In genomic region chr15:80137945-80138791, GRCm38 (mm10) we compare ENCODE assay signal across 8 mouse cellular contexts. TPM values are rescaled to one million over a fixed set of nuclear protein-coding genes. Genes with fewer than 3 reads are reported as not detected.
DNase-seq lines count a peak whose midpoint lies in the region; ATAC-seq and TF ChIP-seq lines count a peak whose summit lies in the region.

No protein-coding gene starts in this region.

- peak; percentile 28 for DNase-seq in cerebellum, adult 11-12 months
- no peak for DNase-seq in cerebellum, adult 8-10 months
- peak; percentile 17 for DNase-seq in lung, embryonic 14.5 days
- DNase-seq in lung, adult 2 months = no peak
- peak; percentile 69 to 79 for DNase-seq in layer of hippocampus, adult 18-20 months (ENCODE audit: low spot score in 2 of 2)
- no peak for DNase-seq in urinary bladder, postnatal 10 days (ENCODE audit: low spot score)
- DNase-seq in testis, postnatal 14 days (ENCODE audit: low spot score) = no peak

- 56% methylated on average over 17 of the region's 17 CpGs for WGBS in lung, embryonic 14.5 days
- 49% methylated on average over 17 of the region's 17 CpGs for WGBS in lung, adult 2 months
- WGBS in neural tube, embryonic 13.5 days = 65% methylated on average over 17 of the region's 17 CpGs

- H3K9ac ChIP-seq in lung, embryonic 14.5 days = no peak overlapping the region; the same call in 1 of the 2 replicates
- H3K9ac ChIP-seq in neural tube, embryonic 13.5 days = no peak overlapping the region

- peak; percentile 23; the same call in 1 of the 2 replicates for TF ChIP-seq CTCF in lung, embryonic 14.5 days (IDR thresholded peaks at IDR 0.05; ENCODE audit: low read depth)
- no peak for TF ChIP-seq CTCF in lung, adult 2 months (IDR thresholded peaks at IDR 0.05; ENCODE audit: insufficient read depth, low read length)

- peaks cover 5% of the 10 kb centered on the region; the same call in 1 of the 2 replicates for H3K4me1 ChIP-seq in lung, embryonic 14.5 days (ENCODE audit: insufficient read depth)
- no peaks in the 10 kb centered on the region; the same call in 1 of the 2 replicates for H3K4me1 ChIP-seq in lung, adult 2 months (ENCODE audit: control insufficient read depth, insufficient read depth, low read length)
- peaks cover 37% of the 10 kb centered on the region for H3K4me1 ChIP-seq in neural tube, embryonic 13.5 days (replicated peaks)

- no peak for TF ChIP-seq POLR2A in lung, adult 2 months (IDR thresholded peaks at IDR 0.05; ENCODE audit: borderline replicate concordance, extremely low read depth, low read depth, low read length)

- peak overlapping the region; percentile 34; the same call in 1 of the 2 replicates for H3K27ac ChIP-seq in lung, embryonic 14.5 days (ENCODE audit: low read depth)
- H3K27ac ChIP-seq in neural tube, embryonic 13.5 days (replicated peaks) = peak overlapping the region; percentile 15; the same call in 1 of the 2 replicates

- H3K27me3 ChIP-seq in lung, embryonic 14.5 days (ENCODE audit: insufficient read depth, low read length) = no peaks in the 10 kb centered on the region
- no peaks in the 10 kb centered on the region for H3K27me3 ChIP-seq in neural tube, embryonic 13.5 days

- H3K4me2 ChIP-seq in lung, embryonic 14.5 days = no peak overlapping the region
- H3K4me2 ChIP-seq in neural tube, embryonic 13.5 days = no peak overlapping the region

- no peak overlapping the region for H3K4me3 ChIP-seq in lung, embryonic 14.5 days (ENCODE audit: low read depth, low read length)
- H3K4me3 ChIP-seq in lung, adult 2 months (replicated peaks; ENCODE audit: extremely low read depth, low read depth, low read length) = no peak overlapping the region
- H3K4me3 ChIP-seq in neural tube, embryonic 13.5 days = no peak overlapping the region

- no peak for ATAC-seq in lung, embryonic 14.5 days (ENCODE audit: insufficient read depth)
- no peak for ATAC-seq in neural tube, embryonic 13.5 days (ENCODE audit: low read depth)

- no peaks in the 10 kb centered on the region; the same call in 1 of the 2 replicates for H3K9me3 ChIP-seq in lung, embryonic 14.5 days (ENCODE audit: low read depth, low read length)
- 0 out of 2 replicates have a peak, but pooled peaks cover 5% of the 10 kb centered on the region for H3K9me3 ChIP-seq in neural tube, embryonic 13.5 days

- peaks cover 31% of the 10 kb centered on the region for H3K36me3 ChIP-seq in lung, embryonic 14.5 days (ENCODE audit: insufficient read depth)
- H3K36me3 ChIP-seq in neural tube, embryonic 13.5 days = peaks cover 35% of the 10 kb centered on the region

RNA-seq across cellular contexts. Expression of gene Tab1, which starts 5.2 kb away (rescaled TPM):
- polyA plus RNA-seq in lung, embryonic 14.5 days (2014; fragmentation: Nextera tagmentation; extraction: Ambion mirVana) = 32.5 and 34.2 TPM in 2 replicates
- polyA plus RNA-seq in lung, adult 2 months (2012; rRNA removed) = 19.1 and 23.5 TPM in 2 replicates
- total RNA-seq in layer of hippocampus, adult 18-20 months (2021) = 10 to 100 TPM; 21.2 to 23.4 TPM
- polyA plus RNA-seq in neural tube, embryonic 13.5 days (2015; fragmentation: Nextera tagmentation; extraction: Ambion mirVana) = 35.9 and 38.9 TPM in 2 replicates

RNA-seq across cellular contexts. Expression of gene Mgat3, which starts 35.4 kb away (rescaled TPM):
- 6.1 and 7.7 TPM in 2 replicates for polyA plus RNA-seq in lung, embryonic 14.5 days (2014; fragmentation: Nextera tagmentation; extraction: Ambion mirVana)
- polyA plus RNA-seq in lung, adult 2 months (2012; rRNA removed) = 21.5 and 23.9 TPM in 2 replicates
- total RNA-seq in layer of hippocampus, adult 18-20 months (2021) = 100 to 1,000 TPM; 114 to 118 TPM
- polyA plus RNA-seq in neural tube, embryonic 13.5 days (2015; fragmentation: Nextera tagmentation; extraction: Ambion mirVana) = 13.3 and 14.6 TPM in 2 replicates

RNA-seq across cellular contexts. Expression of gene Rpl3, which starts 46.5 kb away (rescaled TPM):
- polyA plus RNA-seq in lung, embryonic 14.5 days (2014; fragmentation: Nextera tagmentation; extraction: Ambion mirVana) = 1,315 and 1,365 TPM in 2 replicates
- 369 and 428 TPM in 2 replicates for polyA plus RNA-seq in lung, adult 2 months (2012; rRNA removed)
- 100 to 1,000 TPM; 600 to 628 TPM for total RNA-seq in layer of hippocampus, adult 18-20 months (2021)
- 597 and 620 TPM in 2 replicates for polyA plus RNA-seq in neural tube, embryonic 13.5 days (2015; fragmentation: Nextera tagmentation; extraction: Ambion mirVana)

RNA-seq across cellular contexts. Expression of gene Syngr1, which starts 47.0 kb away (rescaled TPM):
- 14.7 and 14.9 TPM in 2 replicates for polyA plus RNA-seq in lung, embryonic 14.5 days (2014; fragmentation: Nextera tagmentation; extraction: Ambion mirVana)
- polyA plus RNA-seq in lung, adult 2 months (2012; rRNA removed) = 44.1 and 50.9 TPM in 2 replicates
- total RNA-seq in layer of hippocampus, adult 18-20 months (2021) = 100 to 1,000 TPM; 370 to 379 TPM
- polyA plus RNA-seq in neural tube, embryonic 13.5 days (2015; fragmentation: Nextera tagmentation; extraction: Ambion mirVana) = 27.2 and 36.0 TPM in 2 replicates

Comparison
In these comparisons a context has a peak if more than half of its experiments do, and no peak if none do; other contexts are left out.
1. DNase-seq: peak in cerebellum, adult 11-12 months (single experiment), lung, embryonic 14.5 days (single experiment) and layer of hippocampus, adult 18-20 months (2 of 2); none in cerebellum, adult 8-10 months (single experiment), lung, adult 2 months (single experiment), urinary bladder, postnatal 10 days (single experiment) and testis, postnatal 14 days (single experiment).